Mouse (Mus musculus): ENCODE measurements around the gene Ube2v1. TPM values are rescaled to one million over a fixed set of nuclear protein-coding genes. Genes with fewer than 3 reads are reported as not detected.

The Ube2v1 gene
- total RNA-seq (2017) = 55.2 and 67.3 TPM in 2 replicates

DNA sequence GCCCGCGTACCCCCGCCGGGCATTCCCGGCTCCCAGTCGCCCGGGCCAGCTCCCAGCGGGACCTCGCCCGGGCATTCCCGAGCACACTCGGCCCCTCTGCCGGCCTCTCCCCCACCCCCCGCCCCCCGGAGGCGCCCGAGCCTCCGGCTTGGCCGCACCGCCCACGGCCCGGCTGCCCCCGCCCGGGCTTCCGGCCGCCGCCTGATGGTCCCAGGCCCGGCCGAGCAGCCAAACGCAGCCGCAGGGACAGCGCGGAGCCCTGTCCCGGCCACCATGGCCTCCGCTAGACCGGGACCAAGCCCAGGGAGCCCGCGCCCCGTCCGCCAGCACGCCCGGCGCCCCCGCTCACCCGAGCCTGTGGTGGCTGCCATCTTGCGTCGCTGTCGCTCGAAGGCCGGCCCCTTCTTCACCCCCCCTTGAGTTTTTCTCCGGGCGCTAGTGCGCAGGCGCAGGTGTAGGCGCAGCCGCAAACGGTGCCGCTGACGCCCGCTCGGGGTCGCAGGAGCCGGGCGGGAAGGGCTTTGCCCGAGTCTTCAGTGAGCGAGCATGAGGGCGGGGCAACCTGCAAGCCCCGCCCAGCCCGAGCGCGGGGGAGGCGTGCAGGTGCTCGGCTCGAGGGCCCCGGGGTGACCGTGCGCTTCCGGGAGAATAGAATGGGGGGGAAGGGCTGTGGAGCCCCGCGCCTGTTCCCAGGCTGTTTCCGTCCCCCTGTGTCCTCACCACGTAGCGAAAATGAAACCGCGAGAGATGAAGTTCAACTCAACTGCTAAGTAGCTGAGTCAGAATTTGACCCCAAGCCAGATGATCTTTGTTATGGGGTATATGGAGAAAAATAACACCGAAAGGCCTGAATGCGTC lies at the start of gene Ube2v1:
Ube2v1 (minus strand) TSS at position 505 of the 858 bp plus-strand sequence.
- ATAC-seq (ENCODE audit: extremely low read depth, insufficient number of reproducible peaks, low FRiP score, poor library complexity, severe bottlenecking) = peak; percentile 56

DNA sequence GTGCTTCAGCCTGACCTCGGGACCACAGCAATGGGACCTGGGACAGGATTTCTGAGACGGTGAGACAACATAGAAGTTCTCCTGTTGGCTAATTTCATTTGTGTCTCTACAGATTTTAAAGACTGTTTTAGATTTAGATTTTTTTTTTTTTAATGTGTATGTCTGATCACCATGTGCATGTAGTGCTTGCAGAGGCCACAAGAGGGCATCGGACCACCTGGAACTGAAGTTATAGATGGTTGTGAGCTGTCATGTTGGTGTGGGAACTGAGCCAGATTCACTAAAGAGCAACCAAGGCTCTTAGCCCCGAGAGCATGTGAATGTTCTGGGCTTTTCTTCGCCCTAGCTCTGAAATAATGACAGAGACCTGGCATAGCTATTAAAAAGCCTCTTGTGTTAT lies 48.8 kb upstream of the Ube2v1 start:
- ATAC-seq (ENCODE audit: extremely low read depth, insufficient number of reproducible peaks, low FRiP score, poor library complexity, severe bottlenecking) = peak; percentile 43; the same call in 1 of the 2 replicates

DNA sequence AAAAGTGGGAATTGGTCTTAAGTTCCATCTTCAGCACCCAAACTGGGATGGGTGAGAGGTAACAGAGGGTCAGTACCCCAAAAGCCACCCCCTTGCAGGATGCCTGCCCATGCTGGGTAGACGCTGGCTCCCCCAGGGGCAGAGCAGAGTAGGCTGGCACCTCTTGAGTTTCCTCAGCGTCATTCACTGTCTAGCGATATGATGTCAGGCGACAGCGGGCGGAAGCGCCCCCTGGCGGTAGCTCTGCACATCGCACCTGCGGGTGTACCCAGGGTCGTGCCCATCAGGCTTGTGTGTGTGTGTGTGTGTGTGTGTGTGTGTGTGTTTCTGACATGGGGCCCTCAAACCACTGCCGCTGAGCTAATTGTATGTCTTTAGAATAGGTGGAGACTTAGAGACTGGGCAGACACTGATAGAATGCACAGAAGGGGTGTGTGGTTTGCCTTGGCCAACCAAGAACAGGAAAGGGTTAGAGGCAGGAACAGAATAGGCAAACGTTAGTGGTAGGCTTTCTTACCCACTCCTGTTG lies 48.1 kb upstream of the Ube2v1 start:
- peak; percentile 84 for ATAC-seq (ENCODE audit: extremely low read depth, insufficient number of reproducible peaks, low FRiP score, poor library complexity, severe bottlenecking)

DNA sequence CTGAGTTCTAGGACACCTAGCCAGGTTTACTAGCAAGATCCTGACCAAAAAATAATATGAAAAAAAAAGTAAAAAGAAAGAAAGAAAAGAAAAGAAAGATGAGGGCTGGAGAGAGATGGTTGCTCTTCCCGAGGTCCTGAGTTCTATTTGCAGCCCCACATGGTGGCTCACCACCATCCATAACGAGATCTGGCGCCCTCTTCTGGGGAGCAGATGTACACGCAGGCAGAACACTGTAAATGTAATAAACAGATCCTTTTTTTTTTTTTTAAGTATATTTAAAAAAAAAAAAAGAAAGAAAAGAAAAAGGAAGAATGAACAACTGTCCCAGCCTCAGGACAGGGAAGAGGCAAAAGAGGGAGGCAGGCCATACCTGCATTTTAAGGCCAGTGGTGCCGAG lies 46.7 kb upstream of the Ube2v1 start:
- ATAC-seq (ENCODE audit: extremely low read depth, insufficient number of reproducible peaks, low FRiP score, poor library complexity, severe bottlenecking) = no peak

GRCm38 (mm10) chr2:167675120-167675909 lies 43.4 kb upstream of the Ube2v1 start:
- peak; percentile 41; the same call in 1 of the 2 replicates for ATAC-seq (ENCODE audit: extremely low read depth, insufficient number of reproducible peaks, low FRiP score, poor library complexity, severe bottlenecking)

- ATAC-seq (ENCODE audit: extremely low read depth, insufficient number of reproducible peaks, low FRiP score, poor library complexity, severe bottlenecking) = peak; percentile 58
Measured at GRCm38 (mm10) chr2:167672212-167672685, 40.4 kb upstream of the Ube2v1 start.

DNA sequence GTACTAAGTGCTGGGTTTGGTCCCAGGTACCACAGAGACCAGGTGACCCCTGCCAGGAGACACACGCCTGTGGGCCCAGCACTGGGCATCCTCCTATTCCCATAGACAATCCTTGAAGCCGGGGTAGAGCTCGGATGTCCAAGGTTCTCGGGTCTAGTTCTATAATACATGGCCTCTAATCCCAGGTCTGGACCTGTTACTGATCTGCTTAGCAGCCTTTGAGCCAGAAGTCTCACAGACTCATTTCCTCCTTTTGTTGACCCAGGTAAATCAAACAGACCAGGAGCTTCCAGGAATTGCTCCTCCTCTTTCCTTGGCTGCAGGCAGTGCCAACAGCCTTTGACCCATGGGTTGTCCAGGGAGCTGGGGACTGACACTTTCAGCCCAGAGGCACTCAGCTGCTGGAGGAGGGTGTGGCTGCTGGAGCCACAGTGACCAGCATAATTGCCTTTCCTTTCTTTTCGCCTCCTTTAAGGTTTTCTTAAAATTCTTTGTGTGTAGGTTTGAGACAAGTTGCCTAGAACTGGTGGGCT lies 39.3 kb upstream of the Ube2v1 start:
- ATAC-seq (ENCODE audit: extremely low read depth, insufficient number of reproducible peaks, low FRiP score, poor library complexity, severe bottlenecking) = no peak

GRCm38 (mm10) chr2:167669398-167669797 lies 37.5 kb upstream of the Ube2v1 start:
- no peak for ATAC-seq (ENCODE audit: extremely low read depth, insufficient number of reproducible peaks, low FRiP score, poor library complexity, severe bottlenecking)

DNA sequence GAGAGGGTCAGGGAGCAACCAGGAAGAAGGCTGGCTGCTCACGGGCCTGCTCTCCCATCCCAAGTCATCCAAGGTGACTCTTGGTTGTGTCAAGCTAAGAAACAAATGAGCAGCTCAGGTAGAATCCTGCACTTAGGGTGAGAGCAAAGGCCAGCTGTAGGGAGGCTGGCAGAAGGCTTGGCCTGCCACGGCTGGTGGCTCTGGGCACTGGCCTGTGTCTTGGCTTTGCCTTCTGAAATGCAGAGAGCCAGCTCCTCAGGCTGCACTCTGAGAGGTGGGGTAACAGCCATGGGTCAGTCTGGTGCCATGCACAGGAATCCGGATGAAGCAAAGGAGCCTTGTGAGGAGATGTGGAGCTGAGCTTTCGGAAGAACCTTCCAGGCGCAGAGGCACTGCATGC lies 36.5 kb upstream of the Ube2v1 start:
- ATAC-seq (ENCODE audit: extremely low read depth, insufficient number of reproducible peaks, low FRiP score, poor library complexity, severe bottlenecking) = no peak

DNA sequence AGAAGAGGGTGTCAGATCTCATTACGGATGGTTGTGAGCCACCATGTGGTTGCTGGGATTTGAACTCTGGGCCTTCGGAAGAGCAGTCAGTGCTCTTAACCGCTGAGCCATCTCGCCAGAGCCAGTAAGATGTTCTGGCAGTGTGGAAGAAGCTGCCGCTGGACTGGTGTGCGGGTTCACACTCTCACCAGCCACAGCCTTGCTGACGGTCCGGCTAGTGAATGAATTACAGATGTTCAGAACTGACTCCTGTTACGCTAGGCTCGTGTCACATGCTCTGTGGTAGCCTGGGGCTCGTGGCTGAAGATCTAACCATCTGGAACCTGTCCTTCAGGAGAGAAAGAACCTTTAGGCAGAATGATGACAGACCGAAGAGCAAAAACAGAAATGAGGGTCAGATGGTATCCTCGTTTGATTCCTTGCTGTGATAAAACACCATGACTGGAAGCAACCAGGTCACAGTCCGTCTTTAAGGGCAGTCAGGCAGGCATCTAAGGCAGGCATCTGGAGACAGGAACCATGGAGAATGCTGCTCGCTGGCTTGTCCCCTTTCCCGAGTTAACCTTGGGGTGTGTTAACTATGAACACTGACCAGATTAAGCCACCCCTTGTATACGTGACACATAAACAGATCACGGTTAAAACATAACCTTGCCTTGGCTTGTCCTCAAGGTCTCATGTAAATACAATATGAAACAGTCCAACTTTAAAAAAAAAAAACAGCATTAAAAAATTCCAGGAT lies 34.2 kb upstream of the Ube2v1 start:
- ATAC-seq (ENCODE audit: extremely low read depth, insufficient number of reproducible peaks, low FRiP score, poor library complexity, severe bottlenecking) = no peak

GRCm38 (mm10) chr2:167662713-167663112 lies 30.8 kb upstream of the Ube2v1 start:
- no peak for ATAC-seq (ENCODE audit: extremely low read depth, insufficient number of reproducible peaks, low FRiP score, poor library complexity, severe bottlenecking)

DNA sequence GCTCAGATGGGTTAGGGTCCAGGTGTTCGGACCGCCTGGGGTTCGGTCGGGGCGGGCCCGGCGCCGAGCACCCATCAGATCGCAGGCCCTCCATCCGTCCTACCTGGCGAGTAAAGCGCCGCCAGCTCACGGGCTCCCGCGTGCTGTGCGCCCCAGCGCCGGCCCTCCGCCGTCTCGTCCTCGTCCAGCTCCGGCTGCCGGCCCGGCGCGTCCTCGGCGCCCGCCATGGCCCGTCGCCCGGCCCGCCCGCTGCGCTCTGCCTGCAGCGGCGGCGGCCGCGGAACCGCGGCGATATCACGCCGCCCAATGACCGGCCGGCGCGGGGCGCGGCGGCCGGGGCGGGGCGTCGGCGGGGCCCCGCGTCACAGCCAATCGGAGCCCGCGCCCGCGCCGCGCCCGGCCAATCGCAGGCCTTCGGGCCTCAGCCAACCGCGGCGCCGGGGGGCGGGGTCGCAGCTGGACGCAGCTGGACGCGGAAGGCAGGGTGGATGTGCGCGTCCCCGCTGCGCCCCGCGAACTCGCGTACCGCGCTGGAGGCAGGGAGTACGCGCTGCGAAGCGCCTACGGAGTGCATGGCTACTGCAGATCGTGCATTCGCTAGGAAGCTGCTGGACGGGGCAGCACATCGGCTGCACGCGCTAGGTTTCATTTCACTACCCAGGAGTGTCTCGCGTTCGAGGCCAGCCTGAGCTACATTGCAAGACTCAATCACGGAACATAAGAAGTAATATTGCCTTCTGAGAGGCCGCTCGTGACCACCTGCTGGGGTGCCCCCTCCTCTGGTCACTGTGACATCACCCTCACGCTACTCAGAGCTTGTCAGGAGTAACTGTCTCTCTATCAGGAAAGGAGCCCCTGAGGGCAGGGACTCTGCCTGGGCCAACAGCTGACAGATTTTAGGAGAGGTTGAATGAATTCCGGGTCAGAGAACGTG lies 29.6 kb upstream of the Ube2v1 start, which contains the start of gene Gm20431:
Gm20431 (minus strand) TSS at position 227 of the 934 bp plus-strand sequence.
- peak; percentile 52 for ATAC-seq (ENCODE audit: extremely low read depth, insufficient number of reproducible peaks, low FRiP score, poor library complexity, severe bottlenecking)

DNA sequence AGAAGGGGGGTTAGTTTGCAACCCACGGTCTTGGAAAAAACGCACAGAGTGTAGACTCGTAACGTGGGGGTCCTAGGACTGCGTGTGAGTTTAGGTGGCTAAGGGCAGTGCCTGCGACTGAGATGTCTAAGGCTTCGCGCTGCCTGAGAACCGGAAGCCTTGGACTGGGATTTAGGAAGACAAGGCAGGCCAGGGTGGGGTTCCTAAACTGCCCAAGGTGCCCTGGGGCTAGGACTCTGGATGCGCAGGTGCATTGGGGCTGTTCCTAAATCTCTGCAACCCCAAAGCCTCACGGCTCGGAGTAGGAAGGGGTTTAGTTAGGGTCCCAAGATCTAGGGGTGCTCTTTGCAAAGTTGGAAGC lies 28.7 kb upstream of the Ube2v1 start:
- ATAC-seq (ENCODE audit: extremely low read depth, insufficient number of reproducible peaks, low FRiP score, poor library complexity, severe bottlenecking) = no peak

DNA sequence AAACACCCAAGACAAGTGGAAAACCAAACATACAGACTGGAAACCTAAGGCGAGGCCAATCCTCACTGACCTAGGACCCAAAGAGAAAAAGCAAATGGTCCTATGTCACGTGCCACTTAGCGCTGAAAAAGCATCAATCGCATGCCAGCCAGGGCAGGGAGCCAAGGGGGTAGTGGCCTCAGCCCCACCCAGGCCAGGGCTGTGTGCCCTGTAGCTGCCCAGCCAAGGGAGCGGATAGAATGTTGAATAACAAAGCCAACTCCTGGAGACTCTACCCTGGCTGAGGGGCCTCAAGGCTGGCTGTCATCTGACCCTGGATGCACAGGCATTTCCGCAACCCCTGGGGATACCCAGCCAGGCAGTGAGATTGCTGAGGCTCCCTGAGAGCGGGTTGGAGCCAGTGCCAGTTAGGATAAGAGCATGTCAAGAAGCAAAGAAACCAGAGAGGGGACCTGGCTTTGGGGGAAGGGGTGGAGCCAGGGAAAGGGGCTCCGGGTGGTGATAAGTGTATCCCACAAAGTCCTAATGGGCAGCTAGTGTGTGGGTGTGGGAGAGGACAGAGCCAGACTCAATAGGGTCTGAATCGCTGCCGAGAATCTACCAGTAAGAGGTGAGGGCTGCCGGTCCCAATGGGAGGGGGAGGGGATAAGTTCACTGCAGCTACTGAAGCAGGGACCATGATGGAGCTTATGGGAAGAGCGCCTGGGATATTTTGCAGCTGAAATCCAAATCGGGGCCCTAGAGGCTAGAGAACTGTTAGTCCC lies 28.1 kb upstream of the Ube2v1 start:
- ATAC-seq (ENCODE audit: extremely low read depth, insufficient number of reproducible peaks, low FRiP score, poor library complexity, severe bottlenecking) = no peak

DNA sequence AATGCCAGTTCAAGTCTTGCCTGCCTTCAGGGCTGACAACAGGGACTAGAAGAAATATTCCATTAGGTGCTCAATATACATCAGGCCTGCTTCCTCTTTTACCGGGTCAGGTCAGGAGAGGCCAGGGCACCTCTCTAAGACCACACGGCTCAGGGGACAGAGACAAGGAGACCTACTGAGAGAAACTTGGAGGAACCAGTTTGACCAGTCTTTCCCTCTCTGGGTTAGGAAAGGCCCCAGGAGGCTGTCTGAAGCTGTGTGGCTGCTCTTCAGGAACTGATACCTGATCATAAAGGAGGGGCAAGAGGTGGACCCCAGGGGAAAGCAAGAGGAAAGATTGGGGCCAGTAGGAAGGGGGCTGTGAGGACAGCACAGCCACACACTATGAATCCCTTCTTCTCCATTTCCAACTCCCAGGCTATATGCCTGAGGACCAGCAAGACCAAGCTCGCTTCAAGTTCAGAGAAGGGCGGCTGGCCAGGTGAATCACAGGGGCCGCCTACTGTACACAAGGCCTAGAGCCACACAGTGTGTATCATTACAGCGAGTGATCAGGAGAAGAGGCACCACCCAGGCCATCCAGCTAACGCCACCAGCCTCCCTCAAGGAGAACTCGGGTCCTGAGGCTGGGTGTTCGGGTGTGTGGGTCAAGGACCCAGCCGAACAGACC lies 27.4 kb upstream of the Ube2v1 start:
- ATAC-seq (ENCODE audit: extremely low read depth, insufficient number of reproducible peaks, low FRiP score, poor library complexity, severe bottlenecking) = no peak

DNA sequence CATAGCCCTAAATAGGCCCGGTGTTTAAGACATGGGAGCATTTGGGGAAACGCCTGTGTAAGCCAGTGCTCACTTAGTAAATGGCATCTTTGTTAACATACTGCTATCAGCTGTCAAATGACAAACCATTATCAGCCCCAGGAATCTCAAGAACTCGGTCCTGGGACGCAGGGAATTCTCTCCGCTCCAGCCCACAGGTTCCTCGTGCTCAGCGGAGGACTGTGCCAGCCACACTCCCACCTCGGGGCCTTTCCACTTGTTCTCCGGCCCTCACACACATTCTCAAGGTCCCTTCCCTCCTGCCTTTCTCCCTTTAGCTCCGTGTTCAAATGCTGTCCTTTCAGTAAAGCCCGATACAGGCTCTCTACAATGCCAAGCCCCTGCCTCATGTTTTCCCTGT lies 26.8 kb upstream of the Ube2v1 start:
- ATAC-seq (ENCODE audit: extremely low read depth, insufficient number of reproducible peaks, low FRiP score, poor library complexity, severe bottlenecking) = no peak

DNA sequence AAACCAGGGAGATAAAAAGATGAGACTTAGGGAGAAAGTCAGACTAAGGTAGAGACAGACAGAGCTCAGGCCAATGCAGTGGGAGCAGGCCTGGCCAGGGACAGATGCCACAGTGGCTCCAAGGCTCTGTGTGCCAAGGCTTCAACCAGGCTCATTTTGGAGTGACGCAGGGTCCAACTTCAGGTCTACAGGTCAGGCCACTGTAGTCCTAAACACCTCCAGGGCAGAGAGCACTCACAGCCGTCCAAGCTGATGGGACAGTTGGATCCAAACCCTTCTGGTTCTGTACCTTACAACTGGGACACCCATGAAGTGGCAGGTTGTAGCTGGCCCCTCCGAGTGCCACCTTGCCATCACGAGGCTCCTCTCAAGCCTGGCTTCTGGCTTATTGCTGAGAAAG lies 26.1 kb upstream of the Ube2v1 start:
- no peak for ATAC-seq (ENCODE audit: extremely low read depth, insufficient number of reproducible peaks, low FRiP score, poor library complexity, severe bottlenecking)

All from neutrophil, adult 5-6 weeks (primary cell).